Mouse (Mus musculus) limb, embryonic 14.5 days (tissue): ENCODE results near the gene Ica1. TPM values are rescaled to one million over a fixed set of nuclear protein-coding genes. Genes with fewer than 3 reads are reported as not detected.

ENCODE experiments used
- ATAC-seq: fragments of 200-750 bp; cut with Nextera tagmentation; 2 replicates; pipeline ENCODE4 v1.8.0; 2017; ENCODE audit warnings: low read depth, moderate number of reproducible peaks, moderate TSS enrichment; ENCODE audit not compliant: low FRiP score
- DNase-seq: peaks from one replicate; pipeline ENCODE4 v3.0.0-alpha.2; 2015; ENCODE audit warnings: low spot score
- H3K27ac ChIP-seq: fragments of 300-500 bp; sonication (generic); replicated peaks from 2 replicates; pipeline ENCODE4 v1.5.1; 2014; ENCODE audit warnings: low read depth, mild to moderate bottlenecking, low read length, moderate library complexity, mixed read lengths
- H3K27me3 ChIP-seq: fragments of 300-500 bp; sonication (generic); 2 replicates; pipeline ENCODE4 v1.6.1; 2014; ENCODE audit warnings: low read length, mixed read lengths; ENCODE audit not compliant: control insufficient read depth, insufficient read depth
- H3K36me3 ChIP-seq: fragments of 300-500 bp; sonication (generic); 2 replicates; pipeline ENCODE4 v1.6.1; 2014; ENCODE audit warnings: mild to moderate bottlenecking, low read length, moderate library complexity, mixed read lengths; ENCODE audit not compliant: control insufficient read depth, insufficient read depth
- H3K4me1 ChIP-seq: fragments of 300-500 bp; sonication (generic); 2 replicates; pipeline ENCODE4 v1.6.1; 2014; ENCODE audit warnings: antibody characterized with exemption, low read length, mixed read lengths; ENCODE audit not compliant: control insufficient read depth, insufficient read depth
- H3K4me2 ChIP-seq: fragments of 300-500 bp; sonication (generic); replicated peaks from 2 replicates; pipeline ENCODE4 v1.6.1; 2014; ENCODE audit warnings: low read depth, mild to moderate bottlenecking, low read length, moderate library complexity; ENCODE audit not compliant: severe bottlenecking
- H3K4me3 ChIP-seq: fragments of 300-500 bp; sonication (generic); replicated peaks from 2 replicates; pipeline ENCODE4 v1.5.1; 2014; ENCODE audit warnings: low read length
- H3K9ac ChIP-seq: fragments of 300-500 bp; sonication (generic); 2 replicates; pipeline ENCODE4 v1.6.1; 2014; ENCODE audit warnings: mild to moderate bottlenecking, low read depth, low read length, moderate library complexity; ENCODE audit not compliant: severe bottlenecking
- H3K9me3 ChIP-seq: fragments of 300-500 bp; sonication (generic); 2 replicates; pipeline ENCODE4 v1.6.1; 2016; ENCODE audit warnings: low read length; ENCODE audit not compliant: control insufficient read depth
- POLR2A ChIP-seq: fragments of 200-500 bp; IDR thresholded peaks from 2 replicates; pipeline ENCODE4 v1.8.0; 2012; ENCODE audit warnings: inconsistent platforms, mild to moderate bottlenecking, moderate library complexity, borderline replicate concordance; ENCODE audit not compliant: insufficient read depth, insufficient read length; ENCODE audit errors: extremely low read depth
- WGBS: fragments of 180-500 bp; shearing (Covaris S2); extraction: QIAGEN DNeasy Blood & Tissue Kit; methylation state at CpG from one replicate; pipeline ENCODE4 v1.1.7; 2014; 5-methylcytosine and 5-hydroxymethylcytosine counted together
- polyA plus RNA-seq, 2 experiments: library from polyadenylated mRNA; depleted of rRNA in 1 of 2; stranded (reverse) in 1 of 2; unstranded in 1 of 2; fragments of >200 nt; fragmentation: Nextera tagmentation in 1 of 2; extraction: Ambion mirVana in 1 of 2; gene quantifications; 2 replicates each; pipeline versions ENCODE4 v1.2.1 to v1.2.3; 2012 to 2014

Ica1 gene
- polyA plus RNA-seq, 2 experiments: 6.4 to 14.7 TPM

DNA sequence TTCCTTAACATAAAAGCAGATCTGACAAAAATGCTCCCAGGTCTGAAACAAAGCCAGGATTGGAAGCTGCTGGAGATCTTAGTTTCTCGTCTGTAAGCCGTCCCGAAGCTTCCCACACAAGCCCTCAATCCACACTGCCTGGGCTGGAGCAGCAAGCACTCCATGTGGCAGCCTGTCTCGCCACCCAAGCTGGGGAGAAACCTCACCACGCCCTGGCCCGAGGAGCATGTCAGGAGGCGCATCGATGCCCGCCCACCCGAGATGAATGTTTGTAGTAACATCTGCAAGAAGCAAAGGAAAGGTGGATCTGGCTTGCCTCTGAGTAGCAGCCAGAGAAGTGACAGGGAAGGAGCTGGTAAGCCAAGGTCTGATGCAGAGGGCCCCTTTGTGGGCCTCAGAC lies 133.6 kb downstream of the Ica1 start:
- H3K9ac ChIP-seq: no peak overlapping the region
- H3K36me3 ChIP-seq: no peaks in the 10 kb centered on the region
- no peak for TF ChIP-seq POLR2A
- H3K4me1 ChIP-seq: 0 out of 2 replicates have a peak, but pooled peaks cover 4% of the 10 kb centered on the region
- no peak for DNase-seq
- H3K4me2 ChIP-seq: no peak overlapping the region
- H3K4me3 ChIP-seq: no peak overlapping the region
- H3K27me3 ChIP-seq: no peaks in the 10 kb centered on the region
- WGBS: 61% methylated on average over 10 of the region's 10 CpGs
- H3K9me3 ChIP-seq: no peaks in the 10 kb centered on the region
- ATAC-seq: no peak
- peak overlapping the region; percentile 53 for H3K27ac ChIP-seq

DNA sequence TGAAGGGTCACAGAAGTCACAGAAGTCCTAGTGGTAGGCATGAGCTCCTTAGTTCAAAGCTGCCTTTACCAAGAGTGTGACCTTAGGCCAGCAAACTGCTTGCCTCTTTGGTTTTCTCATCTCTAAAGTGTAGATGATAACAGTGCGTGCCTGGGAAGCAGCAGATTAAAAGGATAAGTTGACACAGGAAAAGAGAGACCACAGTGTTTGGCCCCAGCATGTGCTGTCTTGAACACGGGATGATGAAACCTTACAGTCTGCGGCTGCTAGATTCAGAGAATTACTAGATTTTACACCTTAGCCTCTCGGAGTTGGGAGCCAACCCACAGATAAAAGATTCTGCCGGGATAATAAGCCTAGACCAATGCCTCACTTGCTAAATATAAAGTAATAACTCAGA lies 137.4 kb downstream of the Ica1 start:
- Histone ChIP-seq H3K4me3 (no peak overlapping the region), H3K9ac (no peak overlapping the region), H3K27me3 (no peaks in the 10 kb centered on the region), H3K36me3 (no peaks in the 10 kb centered on the region), H3K4me1 (0 out of 2 replicates have a peak, but pooled peaks cover 4% of the 10 kb centered on the region), H3K9me3 (no peaks in the 10 kb centered on the region), H3K4me2 (no peak overlapping the region), H3K27ac (no peak overlapping the region)
- TF ChIP-seq POLR2A: no peak
- whole genome bisulfite sequencing: 90% methylated on average over 5 of the region's 5 CpGs
- DNase-seq (no peak), ATAC-seq (no peak)

DNA sequence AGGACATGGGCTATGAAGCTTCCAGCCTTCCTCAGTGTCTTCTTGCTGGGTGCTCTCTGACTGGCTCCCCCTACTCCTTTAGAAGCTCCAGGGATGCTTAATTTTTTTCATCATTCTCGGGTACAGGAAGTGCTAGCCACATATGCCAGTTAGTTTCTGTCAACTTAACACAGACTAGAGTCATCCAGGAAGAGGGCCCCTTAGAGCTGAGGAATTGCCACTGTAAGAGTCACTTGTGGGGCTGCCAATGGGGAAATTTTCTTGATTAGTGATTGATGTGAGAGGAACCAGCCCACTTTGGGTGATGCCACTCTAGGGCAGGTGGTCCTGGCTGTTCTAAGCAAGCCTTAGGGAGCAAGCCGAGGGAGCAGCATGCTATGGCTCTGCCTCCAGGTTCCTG lies 138.8 kb downstream of the Ica1 start:
- Histone ChIP-seq H3K4me3 (no peak overlapping the region), H3K27me3 (no peaks in the 10 kb centered on the region), H3K4me2 (no peak overlapping the region), H3K4me1 (0 out of 2 replicates have a peak, but pooled peaks cover under 1% of the 10 kb centered on the region), H3K9ac (no peak overlapping the region), H3K36me3 (no peaks in the 10 kb centered on the region), H3K27ac (no peak overlapping the region), H3K9me3 (no peaks in the 10 kb centered on the region)
- no peak for ATAC-seq
- TF ChIP-seq POLR2A: no peak
- no peak for DNase-seq
- WGBS: 81% methylated on average over 2 of the region's 2 CpGs

DNA sequence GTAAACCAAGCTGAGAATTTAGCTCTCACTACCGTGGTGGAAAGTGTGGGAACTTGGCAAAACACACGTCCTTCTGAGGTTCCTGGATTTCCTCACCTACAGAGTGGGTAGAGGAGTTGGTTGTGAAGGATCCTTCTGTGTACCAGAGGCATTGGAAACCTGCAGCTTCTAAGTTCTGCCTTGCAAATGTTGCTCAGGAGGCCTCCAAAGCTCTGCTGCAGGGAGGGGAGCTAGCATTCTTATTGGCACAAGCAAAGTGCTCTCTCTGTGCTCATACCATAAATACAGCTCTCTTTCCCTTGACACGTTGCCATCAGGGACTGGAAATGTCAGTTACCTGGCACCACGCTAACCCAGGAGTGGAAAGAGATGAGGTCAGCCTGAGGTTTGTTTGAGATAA lies 139.4 kb downstream of the Ica1 start:
- no peak for TF ChIP-seq POLR2A
- no peak overlapping the region for H3K9ac ChIP-seq
- H3K4me1 ChIP-seq: no peaks in the 10 kb centered on the region
- H3K4me2 ChIP-seq: no peak overlapping the region
- H3K27ac ChIP-seq: no peak overlapping the region
- no peaks in the 10 kb centered on the region for H3K36me3 ChIP-seq
- no peaks in the 10 kb centered on the region for H3K27me3 ChIP-seq
- no peak for DNase-seq
- no peak for ATAC-seq
- H3K9me3 ChIP-seq: no peaks in the 10 kb centered on the region
- H3K4me3 ChIP-seq: no peak overlapping the region
- 75% methylated on average over 4 of the region's 4 CpGs for WGBS

DNA sequence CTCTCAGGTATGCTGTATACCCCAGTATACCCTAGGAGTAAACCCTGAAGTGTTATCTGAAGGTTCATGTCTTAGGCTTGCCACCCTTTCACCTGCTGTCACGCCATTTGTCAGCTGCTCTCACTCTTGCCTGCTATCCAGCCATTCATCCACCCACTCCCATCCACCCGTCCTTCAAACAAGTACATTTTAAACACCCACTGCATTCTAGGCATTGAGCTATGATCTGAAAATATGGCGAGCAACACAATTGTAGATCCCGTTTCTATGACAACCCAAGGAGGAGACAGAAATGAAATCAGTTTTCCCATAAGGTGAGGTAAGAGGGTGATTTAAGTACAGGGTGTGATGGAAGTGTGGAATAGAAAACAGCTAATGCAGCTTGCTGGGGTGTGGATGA lies 140.2 kb downstream of the Ica1 start:
- DNase-seq (no peak), ATAC-seq (no peak)
- no peak for TF ChIP-seq POLR2A
- H3K27me3 ChIP-seq: no peaks in the 10 kb centered on the region
- no peaks in the 10 kb centered on the region for H3K4me1 ChIP-seq
- H3K4me2 ChIP-seq: no peak overlapping the region
- H3K27ac ChIP-seq: no peak overlapping the region
- H3K9me3 ChIP-seq: no peaks in the 10 kb centered on the region
- H3K36me3 ChIP-seq: no peaks in the 10 kb centered on the region
- WGBS: 94% methylated on average over 4 of the region's 4 CpGs
- H3K4me3 ChIP-seq: no peak overlapping the region
- no peak overlapping the region for H3K9ac ChIP-seq

DNA sequence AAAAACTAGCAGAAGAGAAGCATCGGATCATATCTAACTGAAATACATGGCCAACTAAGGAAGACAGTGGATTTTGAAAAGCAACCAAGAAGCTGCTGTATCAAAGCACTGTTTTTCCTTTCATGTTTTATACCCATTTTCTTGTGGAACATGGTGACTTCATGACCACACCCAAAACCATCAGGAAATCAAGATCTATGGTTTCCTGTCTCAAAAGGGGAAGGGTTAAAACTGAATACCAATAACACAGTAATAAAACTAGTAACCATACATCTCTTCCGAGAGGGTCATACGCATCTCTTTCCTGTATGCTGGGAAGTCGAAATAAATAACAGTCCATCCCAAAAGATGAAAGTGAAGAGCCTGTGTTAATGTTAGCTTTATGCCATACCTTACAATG lies 145.6 kb downstream of the Ica1 start:
- Histone ChIP-seq H3K9ac (no peak overlapping the region), H3K4me3 (no peak overlapping the region), H3K27me3 (no peaks in the 10 kb centered on the region), H3K4me1 (no peaks in the 10 kb centered on the region), H3K9me3 (no peaks in the 10 kb centered on the region), H3K4me2 (no peak overlapping the region), H3K36me3 (no peaks in the 10 kb centered on the region), H3K27ac (no peak overlapping the region)
- ATAC-seq (no peak), DNase-seq (no peak)
- 91% methylated on average over 4 of the region's 4 CpGs for WGBS
- no peak for TF ChIP-seq POLR2A
